Mouse (Mus musculus) neural tube, embryonic 11.5 days (tissue): ENCODE measurements around the gene Icmt. TPM values are rescaled to one million over a fixed set of nuclear protein-coding genes. Genes with fewer than 3 reads are reported as not detected.
A peak's percentile ranks its signal among the peaks of the same experiment; 100 is the strongest.

Experiments
- ATAC-seq: fragments of 200-750 bp; cut with Nextera tagmentation; 2 replicates; pipeline ENCODE4 v1.8.0; 2017; ENCODE audit warnings: moderate number of reproducible peaks, mild to moderate bottlenecking, moderate TSS enrichment, moderate library complexity; ENCODE audit not compliant: insufficient read depth, low FRiP score, low TSS enrichment
- DNase-seq: peaks from one replicate; pipeline ENCODE4 v3.0.0-alpha.2; 2015; ENCODE audit warnings: low spot score
- H3K27ac ChIP-seq: fragments of 300-500 bp; sonication (generic); 2 replicates; pipeline ENCODE4 v1.5.1; 2014; ENCODE audit warnings: low read depth, mild to moderate bottlenecking, low read length
- H3K27me3 ChIP-seq: fragments of 300-500 bp; sonication (generic); 2 replicates; pipeline ENCODE4 v1.6.1; 2014; ENCODE audit warnings: mild to moderate bottlenecking, low read length, mixed read lengths; ENCODE audit not compliant: control insufficient read depth, insufficient read depth
- H3K36me3 ChIP-seq: fragments of 300-500 bp; sonication (generic); 2 replicates; pipeline ENCODE4 v1.6.1; 2014; ENCODE audit warnings: mild to moderate bottlenecking, low read length, moderate library complexity, mixed read lengths; ENCODE audit not compliant: control insufficient read depth, insufficient read depth
- H3K4me1 ChIP-seq: fragments of 300-500 bp; sonication (generic); 2 replicates; pipeline ENCODE4 v1.6.1; 2014; ENCODE audit warnings: low read length, mixed read lengths; ENCODE audit not compliant: control insufficient read depth, insufficient read depth
- H3K4me2 ChIP-seq: fragments of 300-500 bp; sonication (generic); 2 replicates; pipeline ENCODE4 v1.6.1; 2014; ENCODE audit warnings: low read depth, mild to moderate bottlenecking, moderate library complexity
- H3K4me3 ChIP-seq: fragments of 300-500 bp; sonication (generic); 2 replicates; pipeline ENCODE4 v1.5.1; 2014; ENCODE audit warnings: low read depth, low read length
- H3K9ac ChIP-seq: fragments of 300-500 bp; sonication (generic); 2 replicates; pipeline ENCODE4 v1.6.1; 2014; ENCODE audit warnings: mild to moderate bottlenecking, low read length
- H3K9me3 ChIP-seq: fragments of 300-500 bp; sonication (generic); 2 replicates; pipeline ENCODE4 v1.6.1; 2016; ENCODE audit warnings: low read length; ENCODE audit not compliant: control insufficient read depth
- WGBS: fragments of 180-500 bp; shearing (Covaris S2); extraction: QIAGEN DNeasy Blood & Tissue Kit; methylation state at CpG from one replicate; pipeline ENCODE4 v1.1.7; 2014; 5-methylcytosine and 5-hydroxymethylcytosine counted together
- polyA plus RNA-seq: library from polyadenylated mRNA; unstranded; fragments of >200 nt; fragmentation: Nextera tagmentation; extraction: Ambion mirVana; gene quantifications from 2 replicates; pipeline ENCODE4 v1.2.1, GENCODE M21; 2014

Gene Icmt
- polyA plus RNA-seq, 1 experiment from 2014 or later = 31.3 TPM

DNA sequence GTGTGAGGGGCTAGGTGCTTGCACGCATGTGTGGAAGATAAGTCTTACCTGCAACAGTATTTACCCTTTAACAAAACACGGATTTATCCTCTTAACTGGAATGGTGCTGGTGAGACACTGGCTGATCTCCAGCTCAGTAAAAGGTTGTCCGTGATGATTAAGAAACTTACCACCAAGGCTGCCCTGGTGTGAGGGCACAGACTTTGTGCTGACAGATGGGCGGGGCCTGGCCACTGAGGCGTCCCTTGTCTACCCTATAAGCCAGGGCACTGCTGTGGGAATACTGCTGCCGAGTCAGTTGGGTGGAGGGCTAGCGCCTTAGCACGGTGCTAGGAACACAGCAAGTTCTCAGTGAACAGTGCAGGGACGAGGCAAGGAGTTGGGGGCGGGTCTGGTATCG is 5.0 kb downstream of the Icmt start:
- WGBS = 80% methylated on average over 11 of the region's 11 CpGs
- Histone ChIP-seq H3K4me1 (peaks cover 6% of the 10 kb centered on the region; the same call in 1 of the 2 replicates), H3K9me3 (no peaks in the 10 kb centered on the region), H3K27me3 (no peaks in the 10 kb centered on the region), H3K27ac (no peak overlapping the region), H3K36me3 (peaks cover 2% of the 10 kb centered on the region), H3K9ac (no peak overlapping the region), H3K4me3 (no peak overlapping the region), H3K4me2 (no peak overlapping the region)
- no peak for ATAC-seq
- no peak for DNase-seq

DNA sequence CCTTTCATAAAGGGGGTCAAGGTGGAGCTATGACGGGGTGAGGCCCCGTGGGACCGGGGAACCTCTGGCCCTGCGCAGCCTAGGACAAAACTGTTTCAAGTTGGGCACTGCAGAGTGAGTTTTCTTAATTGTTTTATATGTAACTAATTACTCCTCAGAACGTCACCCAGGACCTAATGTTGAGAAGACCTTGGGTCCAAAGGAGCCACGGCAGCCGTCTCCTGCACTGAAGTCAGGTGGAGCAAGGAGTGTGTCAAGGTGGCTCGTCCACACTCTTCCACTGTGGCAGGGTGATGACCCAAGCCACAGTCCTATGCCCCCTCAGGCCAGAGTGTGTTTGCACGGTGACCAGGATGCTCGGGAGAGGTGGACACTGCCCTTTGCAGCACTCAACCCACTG is 6.1 kb downstream of the Icmt start:
- Histone ChIP-seq H3K27me3 (no peaks in the 10 kb centered on the region), H3K9ac (no peak overlapping the region), H3K4me3 (no peak overlapping the region), H3K9me3 (no peaks in the 10 kb centered on the region), H3K27ac (no peak overlapping the region), H3K4me1 (peaks cover 2% of the 10 kb centered on the region; the same call in 1 of the 2 replicates), H3K36me3 (peaks cover 2% of the 10 kb centered on the region), H3K4me2 (no peak overlapping the region)
- DNase-seq (no peak), ATAC-seq (no peak)
- whole genome bisulfite sequencing = 96% methylated on average over 10 of the region's 10 CpGs

DNA sequence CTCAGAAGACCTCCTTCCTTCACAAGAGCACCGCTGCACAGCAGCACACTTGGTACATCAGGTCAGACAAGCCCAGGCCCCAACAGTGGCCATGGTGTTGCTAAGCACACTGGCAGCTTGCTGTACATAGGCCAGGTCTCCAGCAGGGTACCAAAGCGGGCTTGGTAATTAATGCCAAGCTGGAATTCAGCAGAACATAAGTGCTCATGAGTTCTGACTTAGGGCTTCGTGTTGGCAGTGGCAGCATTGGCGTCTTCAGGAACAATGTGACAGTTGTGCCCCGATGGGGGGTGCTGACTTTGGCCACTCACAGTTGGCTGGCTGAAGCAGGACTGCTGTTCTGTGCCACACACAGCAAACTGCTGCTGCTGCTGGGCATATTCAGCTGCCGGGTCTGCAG is 7.7 kb downstream of the Icmt start:
- 93% methylated on average over 6 of the region's 6 CpGs for WGBS
- ATAC-seq = no peak
- no peak overlapping the region for H3K4me2 ChIP-seq
- no peaks in the 10 kb centered on the region for H3K4me1 ChIP-seq
- no peaks in the 10 kb centered on the region for H3K9me3 ChIP-seq
- H3K9ac ChIP-seq = no peak overlapping the region
- no peak overlapping the region for H3K4me3 ChIP-seq
- H3K27ac ChIP-seq = no peak overlapping the region
- H3K36me3 ChIP-seq = peaks cover 2% of the 10 kb centered on the region
- DNase-seq = no peak
- H3K27me3 ChIP-seq = no peaks in the 10 kb centered on the region

DNA sequence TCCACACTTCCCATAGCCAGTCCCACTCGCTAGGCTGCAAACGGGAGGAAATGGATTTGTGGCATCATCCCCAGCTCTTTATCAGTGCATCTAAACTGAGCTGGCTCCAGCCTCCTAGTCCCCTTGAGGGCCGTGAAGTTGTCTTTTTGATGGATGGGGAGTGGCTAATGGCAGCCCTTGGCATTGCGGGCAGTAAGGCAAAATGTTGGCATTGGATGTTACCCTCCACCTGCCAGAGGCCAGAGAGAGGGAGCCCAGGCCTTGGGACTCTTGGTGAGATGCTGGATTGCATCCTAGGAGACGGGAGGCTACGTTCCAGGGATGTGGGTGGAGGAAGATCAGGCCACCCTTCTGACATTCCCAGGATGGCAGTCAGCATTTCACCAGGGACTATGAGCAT is 9.0 kb downstream of the Icmt start:
- no peak; the same call in 1 of the 2 replicates for ATAC-seq
- no peak overlapping the region for H3K4me3 ChIP-seq
- peaks cover 3% of the 10 kb centered on the region for H3K27me3 ChIP-seq
- no peaks in the 10 kb centered on the region for H3K4me1 ChIP-seq
- no peaks in the 10 kb centered on the region for H3K9me3 ChIP-seq
- no peak for DNase-seq
- H3K36me3 ChIP-seq = peaks cover 2% of the 10 kb centered on the region
- no peak overlapping the region for H3K4me2 ChIP-seq
- H3K27ac ChIP-seq = no peak overlapping the region
- no peak overlapping the region for H3K9ac ChIP-seq
- 72% methylated on average over 6 of the region's 6 CpGs for WGBS

DNA sequence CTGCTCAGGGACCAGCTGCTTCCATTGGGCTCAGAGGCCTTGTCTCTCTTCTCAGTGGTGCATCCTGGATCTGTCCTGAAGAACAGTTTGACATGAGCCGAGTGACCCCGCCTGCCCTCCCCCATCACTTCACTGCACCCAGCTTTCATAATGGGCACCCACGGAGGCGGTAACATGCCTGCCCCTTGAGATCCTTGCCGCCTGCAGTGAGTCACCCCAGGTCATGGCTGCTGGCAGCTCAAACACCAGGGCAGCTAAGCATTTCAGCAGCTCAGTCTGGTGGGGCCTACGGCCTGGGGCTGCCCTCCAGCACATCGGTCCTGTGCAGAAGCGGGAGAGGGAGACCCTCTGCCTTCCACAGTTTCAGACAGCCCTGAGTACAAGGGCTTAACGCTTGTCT is 10.5 kb downstream of the Icmt start:
- DNase-seq (no peak), ATAC-seq (no peak)
- Histone ChIP-seq H3K27ac (no peak overlapping the region), H3K4me3 (no peak overlapping the region), H3K9ac (no peak overlapping the region), H3K9me3 (no peaks in the 10 kb centered on the region), H3K4me2 (no peak overlapping the region), H3K4me1 (no peaks in the 10 kb centered on the region), H3K36me3 (peaks cover 2% of the 10 kb centered on the region), H3K27me3 (peaks cover 19% of the 10 kb centered on the region)
- 84% methylated on average over 9 of the region's 9 CpGs for WGBS

DNA sequence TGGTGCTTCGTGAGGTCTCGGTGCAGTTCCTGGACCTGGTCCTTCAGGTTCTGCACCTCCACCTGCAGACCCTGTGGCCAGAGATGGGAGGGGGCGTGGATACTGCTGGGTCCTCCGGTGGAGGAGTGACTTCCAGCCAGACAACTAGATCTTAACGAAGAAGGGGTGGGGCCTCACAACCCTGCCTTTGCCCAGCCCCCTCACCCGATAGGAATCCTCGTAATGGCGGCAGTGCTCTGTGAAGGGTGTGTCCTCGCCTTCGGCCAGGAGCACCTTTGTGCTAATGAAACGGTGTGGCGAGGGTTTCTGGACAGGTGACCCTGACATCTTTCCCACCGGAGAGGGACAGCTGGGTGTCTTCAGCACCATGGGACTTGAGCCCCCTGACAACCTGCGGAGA is 15.2 kb downstream of the Icmt start:
- Histone ChIP-seq H3K9ac (no peak overlapping the region), H3K4me2 (no peak overlapping the region), H3K9me3 (no peaks in the 10 kb centered on the region), H3K4me3 (no peak overlapping the region), H3K27ac (no peak overlapping the region), H3K36me3 (no peaks in the 10 kb centered on the region; the same call in 1 of the 2 replicates), H3K27me3 (peaks cover 65% of the 10 kb centered on the region), H3K4me1 (peaks cover 8% of the 10 kb centered on the region)
- no peak for DNase-seq
- no peak for ATAC-seq
- WGBS = 2% methylated on average over 14 of the region's 14 CpGs

DNA sequence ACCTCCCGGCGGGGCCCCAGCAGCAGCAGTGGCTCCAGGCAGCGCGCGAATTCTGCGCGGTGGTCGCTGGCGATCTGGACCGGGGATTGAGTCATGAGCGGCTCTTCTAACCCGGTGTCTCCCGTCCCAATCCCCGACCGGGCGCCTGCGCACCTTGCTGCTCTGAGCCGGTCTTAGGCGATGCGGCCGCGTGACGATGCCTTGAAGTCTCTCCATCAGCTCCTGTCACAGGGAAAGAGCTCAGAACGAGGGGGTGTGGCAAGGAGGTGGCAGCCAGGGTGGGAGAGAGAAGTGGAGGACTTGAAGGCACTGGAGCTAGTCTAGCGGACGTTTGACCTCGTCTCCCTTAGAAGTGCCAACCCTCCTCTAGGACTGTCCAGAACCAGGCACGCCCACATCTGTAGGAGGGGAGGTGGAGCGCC is 16.2 kb downstream of the Icmt start:
- peak overlapping the region; percentile 18; the same call in 1 of the 2 replicates for H3K9ac ChIP-seq
- under 1% methylated on average over 29 of the region's 29 CpGs for WGBS
- peaks cover 75% of the 10 kb centered on the region for H3K27me3 ChIP-seq
- ATAC-seq (no peak), DNase-seq (peak; percentile 41)
- H3K9me3 ChIP-seq = no peaks in the 10 kb centered on the region
- peak overlapping the region; percentile 43 for H3K4me2 ChIP-seq
- no peaks in the 10 kb centered on the region for H3K36me3 ChIP-seq
- H3K4me3 ChIP-seq = peak overlapping the region; percentile 25
- no peak overlapping the region for H3K27ac ChIP-seq
- H3K4me1 ChIP-seq = peaks cover 8% of the 10 kb centered on the region

DNA sequence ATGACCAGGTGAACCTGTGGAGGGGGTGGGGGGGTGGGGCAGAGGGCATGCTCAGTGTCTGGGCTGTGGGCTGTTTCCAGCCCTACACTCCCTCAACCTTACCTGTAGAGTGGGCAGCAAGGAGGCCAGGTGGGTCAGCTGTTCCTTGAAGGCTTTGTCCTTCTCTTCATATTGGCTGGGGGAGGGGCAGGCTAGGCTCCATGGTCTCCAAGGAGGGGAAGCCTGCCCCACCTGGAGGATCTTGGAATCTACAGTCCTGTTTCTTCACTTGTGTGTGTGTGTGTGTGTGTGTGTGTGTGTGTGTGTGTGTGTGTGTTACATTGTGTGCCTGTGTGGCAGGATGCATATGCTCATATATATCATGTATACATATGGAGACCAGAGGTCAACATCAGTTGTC is 16.9 kb downstream of the Icmt start:
- H3K4me2 ChIP-seq = no peak overlapping the region

DNA sequence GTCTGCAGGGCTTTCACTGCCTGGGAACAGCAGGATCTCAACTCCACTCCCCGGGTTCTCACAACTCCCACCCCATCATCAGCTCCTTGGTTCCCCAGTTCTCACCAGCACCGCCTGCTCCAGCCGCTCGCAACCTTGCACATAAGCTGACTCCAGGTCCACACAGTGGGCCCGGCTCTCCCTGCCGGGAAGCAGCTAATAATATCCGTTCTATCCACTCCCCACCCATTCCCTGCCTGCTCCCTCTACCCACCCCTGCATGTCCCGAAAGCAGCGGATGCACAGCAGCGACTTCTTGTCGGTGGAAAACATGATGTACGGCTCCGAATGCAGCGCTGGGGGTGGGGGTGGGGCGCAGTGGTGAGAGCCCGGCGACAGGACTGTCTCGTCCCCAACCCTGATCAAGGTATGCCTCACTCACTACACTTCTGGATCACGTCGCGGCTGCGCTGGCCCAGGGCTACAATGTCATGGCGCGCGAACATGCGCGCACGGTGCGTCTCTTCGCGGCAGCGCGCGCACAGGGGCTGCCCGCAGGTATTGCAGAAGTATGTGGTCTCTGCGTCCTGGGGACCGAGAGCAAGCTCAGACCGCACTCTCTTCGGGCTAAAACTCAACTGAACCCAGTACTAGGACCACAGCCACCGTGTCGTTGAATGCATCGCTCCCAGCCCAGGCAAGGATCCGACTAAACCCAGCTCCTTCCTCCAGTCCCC is 18.6 kb downstream of the Icmt start:
- Histone ChIP-seq H3K27me3 (peaks cover 75% of the 10 kb centered on the region), H3K9me3 (no peaks in the 10 kb centered on the region), H3K27ac (no peak overlapping the region), H3K9ac (no peak overlapping the region), H3K4me3 (peak overlapping the region; percentile 26), H3K36me3 (no peaks in the 10 kb centered on the region), H3K4me1 (peaks cover 8% of the 10 kb centered on the region), H3K4me2 (peak overlapping the region; percentile 38)
- ATAC-seq (no peak), DNase-seq (peak; percentile 31)
- under 1% methylated on average over 43 of the region's 43 CpGs for WGBS

More for the DNA sequence above, 16.9 kb downstream of the Icmt start:
- Histone ChIP-seq H3K27me3 (peaks cover 75% of the 10 kb centered on the region), H3K9ac (no peak overlapping the region), H3K9me3 (no peaks in the 10 kb centered on the region), H3K27ac (no peak overlapping the region), H3K4me3 (no peak overlapping the region), H3K36me3 (no peaks in the 10 kb centered on the region), H3K4me1 (peaks cover 8% of the 10 kb centered on the region)
- ATAC-seq = no peak
- peak; percentile 50 for DNase-seq
